Mouse (Mus musculus): ENCODE data around the gene Eya2.
A peak's percentile ranks its signal among the peaks of the same experiment; 100 is the strongest.
"Not testable (repeated sequence)": the region's sequence is repeated elsewhere in the genome, so short reads cannot be mapped to it uniquely, and the experiment has no call there.

Eya2 gene

GRCm38 (mm10) chr2:165785312-165786036 is 190.6 kb downstream of the Eya2 start:
- no peak for DNase-seq

GRCm38 (mm10) chr2:165786467-165786866 is 191.6 kb downstream of the Eya2 start:
- peak; percentile 54 for DNase-seq

DNA sequence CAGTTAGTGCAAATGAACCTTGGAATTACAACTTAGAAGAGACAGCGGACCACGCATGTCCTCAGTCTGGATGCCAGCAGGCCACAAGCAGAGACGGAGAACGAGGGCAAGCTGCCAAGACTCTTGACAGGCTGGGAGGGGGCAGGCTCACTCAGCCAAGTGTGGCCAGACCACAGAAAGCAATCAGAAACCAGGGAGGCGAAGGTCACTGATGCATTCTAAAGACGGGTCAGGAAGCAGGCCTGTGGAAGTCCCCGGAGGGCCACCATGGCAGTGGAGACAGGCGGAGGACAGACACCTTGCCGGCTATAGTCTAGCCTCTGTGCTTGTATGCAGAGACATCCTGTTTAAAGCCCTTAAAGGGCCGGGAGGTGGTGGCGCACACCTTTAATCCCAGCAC is 193.2 kb downstream of the Eya2 start:
- DNase-seq, result no peak

DNA sequence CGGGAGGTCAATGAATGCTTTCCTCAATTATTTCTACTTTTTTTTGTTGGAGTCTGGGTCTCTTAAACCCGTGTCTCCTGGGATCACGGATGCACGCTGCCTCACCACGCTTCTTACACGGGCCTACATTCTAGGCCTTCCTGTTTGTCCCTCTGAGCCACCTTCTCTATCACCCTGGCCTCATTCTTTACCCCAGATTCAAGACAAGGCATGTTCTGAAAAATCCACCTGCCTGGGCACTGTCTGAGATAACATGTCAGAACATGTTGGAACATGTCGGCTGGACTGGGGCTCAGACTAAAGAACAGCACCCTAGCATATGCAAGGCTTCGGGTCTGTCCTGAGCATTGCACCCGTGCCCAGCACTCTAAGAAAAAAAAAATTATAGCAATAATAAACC is 194.0 kb downstream of the Eya2 start:
- no peak for DNase-seq

DNA sequence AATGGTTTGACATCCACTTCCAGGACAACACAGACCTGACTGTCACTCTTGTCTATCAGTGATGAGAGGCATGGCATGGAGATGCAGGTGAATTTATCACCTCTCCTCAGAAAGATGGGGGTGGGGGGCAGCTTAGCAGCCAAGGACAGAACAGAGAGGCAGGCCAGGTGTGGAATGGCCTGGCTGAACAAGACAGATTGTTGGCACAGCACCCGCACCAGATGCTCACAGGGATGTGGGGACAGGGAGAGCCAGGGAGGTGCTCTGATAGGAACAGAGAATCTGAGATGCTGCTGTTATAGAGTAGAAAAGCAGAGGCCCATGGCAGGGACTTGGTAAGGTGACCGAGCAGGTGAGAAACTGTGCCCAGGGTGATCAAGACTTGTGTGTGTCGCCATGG is 194.8 kb downstream of the Eya2 start:
- DNase-seq, result no peak

DNA sequence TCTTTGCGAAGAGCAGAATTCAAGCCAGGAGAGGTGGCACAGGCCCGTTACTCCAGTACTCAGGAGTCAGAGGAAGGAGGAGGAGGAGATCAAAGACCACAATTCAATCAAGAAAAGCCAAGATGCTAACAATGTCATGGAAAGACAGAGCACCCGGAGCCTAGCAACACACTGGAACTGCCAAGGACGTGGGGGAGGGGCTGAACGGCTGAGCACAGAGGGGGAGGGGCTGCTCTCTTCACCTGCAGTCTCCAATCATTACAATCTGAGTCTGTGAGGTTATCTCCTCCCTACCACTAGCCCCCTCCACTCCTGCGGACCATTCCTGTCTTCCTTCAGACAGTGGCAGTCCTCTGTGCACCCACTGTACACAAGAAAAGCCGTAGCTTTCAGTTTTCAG is 196.2 kb downstream of the Eya2 start:
- peak; percentile 49 for DNase-seq

- DNase-seq, result peak; percentile 62
Measured at GRCm38 (mm10) chr2:165791657-165792056, 196.8 kb downstream of the Eya2 start.

DNA sequence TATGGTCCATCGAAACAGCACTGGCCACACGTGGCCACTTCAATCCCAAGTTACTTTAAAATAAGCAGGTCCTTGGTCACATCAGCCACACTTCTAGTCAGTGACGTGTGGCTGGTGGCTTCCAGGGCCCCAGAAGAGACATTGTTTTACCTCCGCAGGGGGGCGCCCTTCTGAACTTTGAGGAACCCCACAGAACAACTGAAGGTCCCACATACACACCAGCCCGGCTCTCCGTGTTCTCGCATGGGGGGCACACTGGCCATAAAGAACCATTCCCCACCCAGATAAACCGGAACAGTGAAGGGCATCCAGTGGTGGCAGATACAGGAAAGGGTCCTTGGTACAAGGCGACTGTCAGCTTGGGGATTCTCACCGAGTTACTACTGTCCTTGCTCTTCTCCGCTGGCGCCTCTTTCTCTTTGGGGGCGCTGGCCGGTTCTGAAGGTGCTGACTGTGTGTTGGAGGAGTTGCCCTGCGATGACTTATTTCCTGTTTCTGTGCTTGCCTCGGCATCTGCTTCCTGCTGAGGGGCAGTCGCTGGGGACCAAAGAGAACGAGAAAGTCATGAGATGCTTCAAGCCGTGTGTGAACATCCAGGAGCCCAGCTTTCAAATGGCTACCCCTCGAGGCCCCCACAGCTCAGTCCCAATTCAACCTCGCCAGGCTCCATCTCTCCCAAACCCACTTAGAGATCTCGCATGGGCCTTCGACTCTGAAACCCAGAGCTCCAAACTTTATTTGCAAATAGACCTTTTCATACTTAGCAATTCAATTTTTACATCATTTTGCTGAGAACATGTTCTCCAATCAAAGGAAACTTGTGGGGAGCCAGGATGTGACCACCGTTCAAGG is 197.8 kb downstream of the Eya2 start:
- no peak for DNase-seq

DNA sequence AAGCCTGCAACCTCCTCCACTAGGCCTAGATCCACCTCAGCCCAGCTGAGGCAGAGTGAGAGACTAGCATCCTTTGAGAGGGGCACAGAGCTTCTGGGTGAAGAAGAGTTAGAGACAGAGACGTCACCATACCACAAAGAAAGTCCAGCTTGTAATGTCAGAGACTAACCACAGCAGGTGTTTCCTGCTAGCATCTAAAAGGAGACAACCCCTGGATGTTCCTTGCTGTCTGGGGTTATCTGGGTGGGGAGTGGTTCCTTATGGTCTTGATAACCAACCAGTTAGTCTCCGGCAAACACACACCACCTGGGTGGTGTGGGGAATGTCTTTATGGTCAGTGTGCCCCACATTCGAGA is 198.4 kb downstream of the Eya2 start:
- DNase-seq, result no peak

GRCm38 (mm10) chr2:165797876-165798275 is 203.0 kb downstream of the Eya2 start:
- DNase-seq, result no peak

GRCm38 (mm10) chr2:165800174-165800573 is 205.3 kb downstream of the Eya2 start:
- not testable (repeated sequence) for DNase-seq

GRCm38 (mm10) chr2:165808179-165808975 is 213.5 kb downstream of the Eya2 start:
- DNase-seq, result no peak

- no peak for DNase-seq
Measured at GRCm38 (mm10) chr2:165809091-165809490, 214.3 kb downstream of the Eya2 start.

GRCm38 (mm10) chr2:165809901-165810477 is 215.2 kb downstream of the Eya2 start:
- DNase-seq, result no peak

- DNase-seq, result peak; percentile 54
Measured at GRCm38 (mm10) chr2:165811536-165811935, 216.7 kb downstream of the Eya2 start.

- no peak for DNase-seq
Measured at GRCm38 (mm10) chr2:165812889-165813288, 218.1 kb downstream of the Eya2 start.

DNA sequence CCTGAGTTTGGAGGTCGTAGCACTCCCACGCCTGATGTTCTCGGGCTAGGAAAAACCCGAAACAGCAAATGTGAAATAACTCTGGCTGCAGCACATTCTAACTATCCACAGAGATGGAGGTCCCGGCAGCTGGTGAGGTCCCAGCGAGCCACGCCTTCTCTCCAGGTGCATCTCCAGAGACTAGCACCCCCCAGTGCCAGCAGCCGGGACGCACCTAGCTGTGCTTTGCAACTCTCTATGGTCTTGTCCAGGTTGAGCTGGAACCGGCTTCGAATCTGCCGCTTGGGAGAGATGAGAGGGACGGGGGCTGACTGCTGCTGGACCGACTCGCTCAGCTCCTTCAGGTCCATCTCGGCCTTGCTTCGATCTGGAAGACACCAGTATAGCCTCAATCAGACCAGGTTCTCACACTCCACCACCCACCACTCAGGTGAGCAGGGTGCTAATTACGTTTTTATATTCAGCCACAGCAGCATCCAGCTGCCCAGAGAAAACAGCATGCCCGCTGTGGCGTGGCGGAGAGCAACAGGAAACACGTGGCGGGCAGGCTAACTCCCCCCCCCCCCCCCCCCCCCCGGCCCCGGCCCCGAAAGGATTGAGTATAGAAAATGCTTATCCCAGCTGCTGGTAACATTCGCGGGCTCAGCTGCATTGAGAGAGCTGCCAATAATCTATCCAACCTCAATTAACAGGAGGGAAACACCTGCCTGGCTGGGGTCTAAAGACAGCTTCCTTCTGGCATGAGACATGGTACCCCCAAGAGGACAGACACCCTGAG is 220.5 kb downstream of the Eya2 start:
- DNase-seq, result no peak

- no peak for DNase-seq
Measured at GRCm38 (mm10) chr2:165817437-165817836, 222.6 kb downstream of the Eya2 start.

GRCm38 (mm10) chr2:165818570-165818969 is 223.7 kb downstream of the Eya2 start:
- DNase-seq, result no peak

DNA sequence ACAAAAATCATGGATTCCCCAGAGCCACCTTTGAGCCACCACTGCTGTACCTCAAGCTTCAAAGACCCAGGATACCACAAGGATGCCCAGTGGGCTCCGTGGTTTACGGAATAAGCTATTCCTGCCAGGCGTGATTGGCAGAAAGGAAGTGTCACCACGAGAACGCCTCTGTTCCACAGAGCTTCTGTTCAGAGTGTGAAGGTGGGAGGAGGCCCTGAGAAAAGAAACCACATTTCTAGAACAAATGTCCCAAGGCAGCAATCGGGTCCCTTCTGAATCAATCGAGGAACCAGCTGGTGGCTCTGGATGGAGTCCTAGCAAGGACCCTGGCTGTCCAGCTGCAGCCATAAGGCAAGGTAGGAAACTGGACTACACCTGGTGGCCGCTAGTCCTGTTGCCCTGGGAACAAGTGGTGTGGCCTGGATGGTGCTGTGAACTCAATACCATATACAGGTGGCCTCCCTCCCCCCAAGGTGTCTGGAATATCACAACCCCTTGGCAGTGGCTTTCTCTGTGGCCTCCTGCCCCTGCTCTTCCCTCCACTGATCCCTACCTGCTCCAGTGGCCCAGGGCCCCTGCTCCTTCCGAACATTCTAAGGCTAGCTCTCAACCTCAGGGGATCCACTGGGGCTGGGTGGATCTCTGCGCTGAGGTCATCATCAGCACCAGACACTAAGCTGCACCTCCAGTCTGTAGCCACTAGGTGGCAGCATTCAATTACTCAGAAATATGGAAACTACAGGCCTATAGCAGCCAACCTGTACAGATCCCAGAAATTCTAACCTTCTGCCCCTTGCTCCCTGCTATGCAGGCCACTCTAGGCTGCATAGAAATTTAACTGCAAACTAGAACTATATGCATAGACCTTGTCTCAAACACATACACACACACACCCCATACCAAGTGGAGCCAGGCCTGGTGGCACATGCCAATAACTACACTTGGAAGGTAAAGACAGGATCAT is 224.4 kb downstream of the Eya2 start:
- peak; percentile 75 for DNase-seq

- no peak for DNase-seq
Measured at GRCm38 (mm10) chr2:165820073-165820472, 225.2 kb downstream of the Eya2 start.

All from embryo, embryonic 11 days (tissue).